Mouse (Mus musculus) bone marrow macrophage, adult 2 months (primary cell): Measurements from ENCODE around the gene Plekha7.

ENCODE experiments used
- CTCF ChIP-seq: IDR thresholded peaks from 2 replicates; pipeline ENCODE4 v1.5.1; 2012; ENCODE audit warnings: low read depth, mild to moderate bottlenecking, low read length, moderate library complexity
- POLR2A ChIP-seq: IDR thresholded peaks from 2 replicates; pipeline ENCODE4 v1.6.1; 2012; ENCODE audit warnings: mild to moderate bottlenecking, low read depth, low read length, borderline replicate concordance

DNA sequence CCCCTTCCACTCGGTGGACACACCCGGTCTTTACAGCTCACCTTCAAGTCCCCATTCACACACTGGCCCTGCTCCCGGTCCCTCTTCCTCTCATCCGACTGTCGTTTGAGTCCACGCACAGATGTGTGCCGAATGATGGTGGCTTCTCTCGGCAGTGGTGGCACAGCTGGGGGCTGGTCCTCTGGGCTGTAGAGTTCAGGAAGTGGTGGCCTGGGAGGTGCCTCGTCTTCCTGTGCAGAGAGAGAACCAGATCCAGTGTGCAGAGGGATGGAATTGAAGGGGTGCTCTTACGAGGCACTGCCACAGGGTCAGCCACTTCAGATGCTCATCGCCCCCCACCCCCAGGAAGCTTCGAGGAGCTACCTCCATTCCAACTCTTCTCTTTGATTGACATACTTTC, 171.0 kb downstream of the Plekha7 start:
- TF ChIP-seq CTCF (no peak), POLR2A (no peak)
